Mouse (Mus musculus) heart, adult 18-20 months (tissue): ENCODE results near the gene Bcl7c. TPM values are rescaled to one million over a fixed set of nuclear protein-coding genes. Genes with fewer than 3 reads are reported as not detected.
"Not testable (repeated sequence)": the region's sequence is repeated elsewhere in the genome, so short reads cannot be mapped to it uniquely, and the experiment has no call there.

Experiments used
- DNase-seq, 2 experiments: peaks; one replicate each; pipeline ENCODE4 v3.0.0; 2021 to 2022; ENCODE audit warnings: mixed read lengths in 1 of 2
- total RNA-seq, 2 experiments: library from RNA; stranded (reverse); gene quantifications; 2 replicates each; pipeline ENCODE4 v1.2.3; 2021

Gene Bcl7c
- total RNA-seq, 2 experiments from 2014 or later = 34.1 to 35.4 TPM

- peak; percentile 72 to 75 for DNase-seq
Observed at GRCm38 (mm10) chr7:127716992-127717391, 8.3 kb upstream of the Bcl7c start.

DNA sequence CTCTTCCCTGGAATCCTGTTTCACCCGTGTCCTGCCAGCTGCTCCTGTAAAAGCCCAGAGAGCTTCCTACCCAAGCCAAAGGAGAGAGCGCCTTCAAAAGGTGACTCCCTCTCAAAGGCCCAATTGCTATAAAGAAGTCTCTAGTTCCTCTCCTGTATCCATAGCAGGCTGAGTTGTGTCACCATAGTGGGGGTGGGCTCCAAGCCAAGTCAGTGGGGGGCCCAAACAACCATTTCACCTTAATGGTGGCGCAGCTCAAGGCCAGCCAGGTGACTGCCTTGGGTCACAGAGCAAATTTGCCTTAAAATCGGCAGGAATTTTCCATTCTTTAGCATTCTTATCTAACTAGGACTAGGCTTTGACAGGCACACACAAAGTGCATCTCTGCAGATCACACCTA is 6.1 kb upstream of the Bcl7c start:
- no peak for DNase-seq

DNA sequence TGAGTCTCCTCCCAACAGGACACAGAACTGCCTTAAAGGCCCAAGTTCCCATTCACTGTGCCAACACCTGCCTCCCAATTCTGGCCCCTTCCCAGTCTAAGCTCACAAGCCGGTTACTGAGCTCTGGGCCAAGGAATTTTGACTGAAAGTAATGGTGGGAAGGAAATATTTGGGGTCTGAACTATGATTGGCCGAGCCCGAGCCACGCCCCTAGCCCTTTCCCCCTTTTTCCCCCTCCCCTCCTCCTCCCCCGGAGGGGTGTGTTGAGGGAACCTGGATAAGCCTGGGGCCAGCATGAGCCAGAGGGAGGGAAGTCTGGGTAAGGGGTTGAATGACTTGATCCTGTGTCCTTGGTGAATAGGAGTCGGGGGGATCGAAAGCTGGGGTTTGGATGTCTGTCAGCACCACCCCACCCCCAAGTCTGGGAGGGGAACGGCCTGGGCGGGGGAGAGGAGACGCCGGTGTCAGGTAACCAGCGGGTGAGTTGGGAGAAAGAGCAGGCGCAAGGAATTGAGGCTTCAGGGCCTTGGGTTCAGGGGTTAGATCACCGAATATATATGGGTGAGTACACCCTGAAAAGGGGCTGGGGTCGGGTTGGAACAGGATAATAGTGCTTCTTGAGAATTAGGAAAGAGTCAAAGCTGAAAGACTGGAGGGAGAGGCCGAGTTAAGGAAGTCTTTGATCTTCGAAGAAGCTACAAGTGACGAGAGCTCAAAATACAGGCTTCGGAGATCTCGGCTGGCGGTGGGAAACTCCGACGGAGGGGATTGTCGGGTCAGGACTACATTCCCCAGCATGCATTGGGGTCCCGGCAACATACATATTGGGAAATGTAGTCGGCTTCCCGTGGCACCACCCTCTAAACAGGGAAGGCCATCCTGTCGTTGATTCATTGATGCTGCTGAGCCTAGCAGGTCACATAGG is 4.0 kb upstream of the Bcl7c start, which contains the start of gene Ctf1:
Gene Ctf1, plus strand, starts transcription at position 276 of the 925 bp plus-strand sequence.
- DNase-seq = peak; percentile 84 to 88

GRCm38 (mm10) chr7:127711456-127711855 is 2.7 kb upstream of the Bcl7c start:
- no peak for DNase-seq

DNA sequence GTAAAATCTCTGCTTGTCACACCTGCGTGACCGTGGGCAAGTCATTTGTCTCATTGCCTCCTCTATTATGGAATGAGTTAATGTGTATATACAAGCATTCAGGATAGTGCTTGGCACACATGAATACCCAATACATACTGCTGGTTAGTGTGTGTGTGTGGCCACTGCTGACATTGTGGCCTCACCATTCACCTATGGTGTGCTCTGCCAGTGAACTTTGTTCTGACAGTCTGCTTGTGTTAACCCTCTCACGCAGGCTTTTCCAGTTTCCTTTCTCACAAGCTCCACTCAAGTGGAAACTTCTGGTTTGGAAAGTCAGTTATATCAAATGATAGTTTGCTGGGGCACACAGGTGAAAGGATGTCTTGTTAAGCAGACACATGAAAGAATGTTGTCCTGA is 2.3 kb upstream of the Bcl7c start:
- DNase-seq = no peak

GRCm38 (mm10) chr7:127709261-127709979 is 687 bp upstream of the Bcl7c start:
- DNase-seq = no peak

DNA sequence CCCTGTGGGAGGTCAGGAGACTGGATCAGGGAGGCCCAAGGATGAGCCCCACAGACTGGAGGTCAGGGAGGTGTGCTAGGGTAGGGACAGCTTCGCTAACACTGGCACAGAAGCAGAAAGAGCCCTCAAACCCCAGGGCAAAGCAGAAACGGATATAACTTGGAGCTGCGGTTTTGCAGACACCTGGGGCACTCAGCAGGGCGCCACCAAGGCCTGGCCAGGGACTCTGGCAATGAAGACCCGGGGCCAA is 851 bp downstream of the Bcl7c start:
- no peak for DNase-seq

DNA sequence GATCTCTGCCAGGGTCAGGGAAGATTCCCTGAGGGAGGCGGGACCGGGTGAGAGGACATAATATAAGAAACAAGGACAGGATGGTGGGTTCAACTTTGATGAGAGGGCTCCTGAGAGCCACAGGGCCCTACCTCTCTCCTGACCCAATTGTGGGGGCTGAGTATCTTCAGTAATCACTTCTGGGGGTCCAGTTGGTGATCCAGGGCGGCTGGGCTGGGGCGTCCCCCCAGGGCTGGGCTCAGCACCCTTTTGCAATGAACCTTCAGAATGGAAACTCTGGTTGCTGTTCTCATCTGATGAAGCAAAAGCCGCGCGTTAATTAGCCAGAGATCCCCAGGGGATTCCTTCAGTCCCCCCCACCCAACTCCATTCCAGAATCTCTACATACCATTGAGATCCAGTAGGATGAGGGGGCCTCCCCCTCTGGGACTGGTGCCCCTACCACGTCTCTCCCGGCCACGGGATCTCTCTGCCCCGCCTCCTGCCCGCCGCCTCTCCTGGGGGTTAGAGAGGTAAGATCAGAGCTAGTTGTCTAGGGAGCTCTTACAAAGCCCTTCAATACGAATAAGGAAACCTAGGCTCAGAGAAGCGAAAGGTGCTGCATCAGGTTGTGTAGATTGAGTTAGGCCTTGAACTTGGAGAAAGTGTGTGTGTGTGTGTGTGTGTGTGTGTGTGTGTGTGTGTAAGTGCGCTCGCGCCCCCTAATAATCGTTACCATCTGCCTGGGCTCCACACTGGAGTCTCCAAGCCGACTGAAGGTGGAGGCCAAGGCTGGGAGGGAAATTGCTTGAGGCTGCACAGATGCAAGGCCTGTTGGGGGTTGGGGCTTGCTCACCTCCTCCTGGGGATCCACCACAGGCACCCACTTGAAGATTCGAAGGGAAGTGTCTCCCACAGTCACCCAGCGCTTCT is 1.4 kb downstream of the Bcl7c start:
- no peak for DNase-seq

DNA sequence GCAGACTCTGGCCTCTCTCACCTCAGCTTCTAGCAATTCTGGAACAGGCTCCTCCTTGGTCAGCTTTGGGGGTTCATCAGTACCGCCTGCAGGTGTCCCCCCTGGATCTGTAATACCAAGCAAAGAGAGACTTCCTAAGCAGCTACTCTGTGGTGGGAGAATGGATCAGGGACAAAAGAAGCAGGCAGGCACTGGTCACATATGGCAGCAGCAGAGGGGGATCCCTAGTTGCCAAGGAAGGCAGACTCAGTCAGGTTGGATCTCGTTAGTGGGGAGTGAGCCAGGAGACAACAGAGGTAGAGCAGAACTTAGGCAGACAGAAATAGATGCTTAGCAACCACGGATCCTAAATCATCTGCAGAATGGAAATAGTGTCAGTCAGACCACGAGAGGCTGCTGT is 3.0 kb downstream of the Bcl7c start:
- DNase-seq = no peak

- no peak for DNase-seq
Observed at GRCm38 (mm10) chr7:127704598-127704997, 4.1 kb downstream of the Bcl7c start.

DNA sequence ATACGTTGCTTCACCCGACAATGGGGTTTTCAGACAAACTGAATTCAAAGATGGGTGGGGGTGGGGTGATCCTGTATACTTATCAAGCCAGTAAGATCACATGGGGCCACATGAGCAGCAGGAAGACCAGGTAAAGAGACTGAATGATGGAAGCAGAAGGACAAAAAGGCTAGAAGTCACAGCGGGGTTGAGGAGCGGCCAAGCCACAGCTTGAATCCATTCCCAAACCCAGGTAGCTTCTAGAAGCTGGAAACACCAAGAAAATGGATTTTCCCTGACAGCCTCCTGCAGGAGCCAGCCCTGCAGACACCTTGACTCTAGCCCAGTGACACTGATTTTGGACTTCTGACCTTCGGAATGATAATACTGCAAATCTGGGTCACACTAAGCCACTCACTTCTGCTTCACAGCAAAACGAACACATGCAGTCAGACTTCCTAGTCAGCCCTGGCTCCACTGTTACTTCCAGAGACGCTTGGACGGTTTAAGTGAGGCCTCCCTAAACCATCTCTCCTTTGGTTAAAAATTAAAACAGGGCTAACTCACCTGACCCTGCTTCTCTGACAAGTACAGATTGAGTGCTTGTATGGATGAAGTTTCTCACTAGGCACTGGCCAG is 5.1 kb downstream of the Bcl7c start:
- no peak for DNase-seq

DNA sequence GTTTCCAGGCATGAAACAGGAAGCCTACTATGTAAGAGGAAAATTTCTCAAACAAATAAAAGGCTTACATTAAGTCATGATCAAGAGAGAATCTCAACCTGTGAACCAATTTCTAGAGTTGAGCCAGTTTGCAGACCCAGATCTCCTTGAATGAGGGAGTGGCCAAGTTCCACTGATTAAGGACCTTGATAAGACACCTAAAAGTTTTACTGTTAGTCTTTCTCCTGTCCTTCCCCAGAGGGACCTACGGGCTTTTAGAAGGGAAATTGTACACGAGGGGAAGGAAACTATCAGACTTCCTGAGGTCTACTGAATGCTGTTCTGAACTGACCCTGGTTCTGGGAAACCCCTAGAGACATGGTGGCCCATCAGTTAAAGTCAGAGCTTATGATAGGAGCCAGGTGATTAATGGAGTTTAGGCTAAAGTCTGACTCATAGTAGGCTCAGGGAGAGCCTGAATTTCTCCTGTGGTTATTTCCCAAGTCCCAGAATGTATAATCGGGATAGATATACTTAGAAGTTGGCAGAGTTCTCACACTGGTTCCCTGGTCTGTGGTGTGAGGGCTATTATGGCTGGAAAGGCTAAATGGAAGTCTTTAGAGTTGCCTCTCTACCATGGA is 7.9 kb downstream of the Bcl7c start:
- no peak for DNase-seq

DNA sequence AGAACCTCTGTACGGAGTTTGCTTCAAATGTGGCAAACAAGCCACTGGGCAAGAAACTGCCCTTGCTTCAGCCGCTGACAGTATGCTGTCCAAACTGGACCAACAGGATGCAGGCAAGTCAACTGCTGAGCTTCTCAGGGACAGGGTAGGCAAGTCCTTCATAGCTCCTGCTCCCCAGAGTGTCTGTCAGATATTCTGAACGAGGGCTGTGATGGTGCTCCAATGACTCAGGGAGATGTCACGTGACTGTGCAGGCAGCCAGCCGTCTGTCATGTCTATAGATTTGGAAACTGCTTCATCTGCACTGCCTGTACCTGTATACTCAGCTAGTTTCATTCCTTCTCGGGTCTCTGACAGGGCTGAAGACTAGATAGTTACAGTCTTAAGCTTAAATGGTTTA is 9.7 kb downstream of the Bcl7c start:
- no peak for DNase-seq

DNA sequence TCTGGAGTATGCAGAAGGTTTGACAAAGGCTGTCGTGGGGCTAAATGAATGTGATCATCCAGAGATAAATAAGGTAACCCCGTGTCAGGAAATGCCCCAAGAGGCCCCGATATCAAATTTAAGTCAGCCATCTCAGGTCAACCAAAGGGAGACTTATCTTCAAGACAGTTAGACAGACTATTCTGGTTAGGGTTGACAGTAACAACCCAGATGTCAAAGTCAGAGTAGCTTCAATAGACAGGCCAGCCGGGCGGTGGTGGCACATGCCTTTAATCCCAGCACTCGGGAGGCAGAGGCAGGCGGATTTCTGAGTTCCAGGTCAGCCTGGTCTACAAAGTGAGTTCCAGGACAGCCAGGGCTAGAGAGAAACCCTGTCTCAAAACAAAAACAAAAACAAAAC is 15.0 kb downstream of the Bcl7c start:
- DNase-seq = not testable (repeated sequence)

- DNase-seq = no peak
Observed at GRCm38 (mm10) chr7:127693290-127693689, 15.4 kb downstream of the Bcl7c start.

DNA sequence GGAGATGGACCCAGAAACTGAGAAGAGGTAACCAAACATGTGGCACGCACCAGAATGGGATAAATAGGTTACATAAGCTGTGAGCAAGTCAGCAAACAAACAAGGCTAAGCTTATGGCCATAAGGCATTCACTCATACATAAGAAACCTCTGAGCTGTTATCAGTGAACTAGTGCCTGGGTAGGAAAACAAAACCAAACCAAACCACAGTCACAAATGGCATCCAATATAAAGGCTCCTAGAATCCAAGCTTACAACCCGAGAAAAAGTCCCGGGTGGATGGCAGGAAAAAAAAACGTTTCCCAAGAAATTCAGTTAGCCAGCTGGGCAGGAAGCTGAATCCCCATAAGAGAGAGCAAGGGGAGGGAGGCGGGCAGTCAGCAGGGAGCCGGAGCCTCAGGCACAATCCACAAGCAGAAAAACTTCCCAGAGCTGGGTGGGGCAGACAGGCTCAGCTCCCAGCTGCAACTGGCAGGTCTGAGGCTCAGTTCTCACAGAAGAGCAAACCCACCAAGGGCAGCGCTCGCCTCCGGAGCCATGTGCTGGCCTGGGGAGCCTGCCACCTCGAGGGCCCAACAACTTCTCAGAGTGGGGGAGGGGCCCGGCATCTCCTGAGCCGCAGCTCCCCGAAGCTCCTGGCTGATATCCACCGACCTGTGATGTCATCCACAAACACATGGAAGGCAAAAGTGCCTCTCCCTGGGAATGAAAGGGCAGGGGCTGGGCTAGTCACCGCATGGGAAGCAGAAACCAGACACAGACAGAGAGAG is 17.3 kb downstream of the Bcl7c start:
- peak; percentile 90 for DNase-seq

DNA sequence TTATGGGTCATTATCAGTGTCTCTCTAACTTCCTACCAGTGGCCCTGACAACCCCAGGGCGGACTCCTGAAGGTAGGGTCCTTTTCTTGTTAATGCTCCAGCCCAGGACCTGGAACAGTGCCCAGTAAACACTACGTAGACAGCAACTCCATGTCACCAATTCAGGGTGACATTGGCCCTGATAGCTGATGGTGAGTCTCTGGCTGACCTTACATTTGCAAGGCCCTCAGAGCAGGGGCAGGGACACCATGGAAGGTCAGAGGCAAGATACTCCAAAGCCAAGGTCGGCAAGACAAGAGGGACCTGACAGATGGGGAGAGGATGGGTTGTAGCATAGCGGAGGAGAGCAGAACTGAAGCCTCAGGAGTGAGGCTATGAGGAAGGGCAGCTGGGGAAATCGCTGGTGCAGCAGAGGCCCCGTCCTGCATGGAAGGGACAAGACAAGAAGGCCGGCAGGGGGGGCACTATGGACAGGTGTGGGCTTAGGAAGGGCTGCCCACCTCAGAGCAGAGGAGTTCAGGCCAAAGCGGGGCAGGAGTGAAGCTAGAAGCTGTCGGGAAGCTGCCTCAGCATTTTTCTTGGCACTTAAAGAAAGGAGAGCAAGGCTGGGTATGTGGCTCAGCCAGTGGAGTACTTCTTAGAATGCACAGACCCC is 19.0 kb downstream of the Bcl7c start:
- no peak for DNase-seq

DNA sequence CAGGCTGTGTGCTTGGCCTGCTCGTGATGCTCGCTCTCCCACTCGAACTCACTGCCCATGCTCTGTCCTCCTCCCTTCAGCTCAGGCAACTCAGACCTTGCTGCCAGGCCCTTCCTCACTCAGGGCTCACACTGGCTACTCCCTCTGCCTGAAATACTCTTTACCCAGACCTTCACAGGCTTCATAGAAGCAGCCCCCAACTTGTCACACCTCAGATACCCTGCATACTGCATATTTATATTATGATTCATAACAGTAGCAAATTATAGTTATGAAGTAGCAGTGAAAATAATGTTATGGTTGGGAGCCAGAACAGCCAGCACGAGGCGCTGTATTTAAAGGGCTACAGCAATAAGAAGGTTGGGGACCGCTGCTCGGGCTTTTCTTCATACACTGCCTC is 19.8 kb downstream of the Bcl7c start:
- DNase-seq = no peak

DNA sequence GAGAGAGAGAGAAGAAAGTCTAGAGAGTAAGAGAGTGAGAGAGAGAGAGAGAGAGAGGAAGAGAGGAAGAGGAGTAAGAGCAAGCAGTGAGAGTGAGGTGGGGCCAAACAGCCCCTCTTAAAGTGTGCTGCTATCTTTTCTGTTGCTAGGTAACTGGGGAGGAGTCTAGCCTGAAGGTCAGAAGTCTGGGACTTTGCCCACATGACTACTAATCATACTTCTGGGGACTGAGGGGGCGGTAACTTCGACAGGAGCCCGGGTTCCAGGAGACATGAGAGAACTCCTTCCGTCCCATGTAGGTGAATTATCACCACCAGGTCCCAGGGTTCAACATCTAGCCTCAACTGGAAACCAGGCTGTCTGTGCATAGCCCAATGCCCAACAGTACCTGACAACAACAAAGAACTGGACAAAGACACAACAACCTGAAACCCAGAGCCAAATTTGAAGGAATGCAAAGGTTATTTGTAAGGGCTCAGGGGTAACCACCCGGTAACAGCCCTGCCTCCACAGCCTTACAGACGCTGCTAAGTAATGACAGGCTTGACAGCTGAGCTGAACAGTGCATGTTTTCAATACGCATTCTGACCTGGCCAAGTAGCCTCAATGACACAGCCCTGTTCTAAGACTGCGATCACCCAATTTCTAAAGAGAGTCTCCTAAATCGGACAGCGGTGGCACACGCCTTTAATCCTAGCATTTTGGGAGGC is 21.8 kb downstream of the Bcl7c start:
- DNase-seq = no peak
